Mouse (Mus musculus) spleen, adult 2 months (tissue): ENCODE data around the gene Rtl6. TPM values are rescaled to one million over a fixed set of nuclear protein-coding genes. Genes with fewer than 3 reads are reported as not detected.

Experiments used
- DNase-seq, 2 experiments: peaks; one replicate each; pipeline versions ENCODE4 v3.0.0 to v3.0.0-alpha.2; 2012 to 2021; ENCODE audit warnings: low spot score in 2 of 2, low read depth in 1 of 2
- H3K27ac ChIP-seq: fragments of 200-500 bp; 2 replicates; pipeline ENCODE4 v1.5.1; 2012; ENCODE audit warnings: low read length, inconsistent platforms; ENCODE audit not compliant: insufficient read depth
- H3K27me3 ChIP-seq: fragments of 200-500 bp; 2 replicates; pipeline ENCODE4 v1.6.1; 2012; ENCODE audit warnings: mild to moderate bottlenecking, moderate library complexity, low read length, inconsistent platforms; ENCODE audit not compliant: control insufficient read depth, insufficient read depth
- H3K36me3 ChIP-seq: fragments of 200-500 bp; 2 replicates; pipeline ENCODE4 v1.6.1; 2012; ENCODE audit warnings: mild to moderate bottlenecking, low read length, inconsistent platforms; ENCODE audit not compliant: control insufficient read depth, insufficient read depth
- H3K4me1 ChIP-seq: fragments of 200-500 bp; 2 replicates; pipeline ENCODE4 v1.6.1; 2011; ENCODE audit warnings: inconsistent platforms; ENCODE audit not compliant: control insufficient read depth, insufficient read depth, insufficient read length
- H3K4me3 ChIP-seq: fragments of 200-500 bp; 2 replicates; pipeline ENCODE4 v1.5.1; 2011; ENCODE audit warnings: mild to moderate bottlenecking, inconsistent platforms; ENCODE audit not compliant: insufficient read depth, insufficient read length; ENCODE audit errors: extremely low read depth
- CTCF ChIP-seq: fragments of 200-500 bp; IDR thresholded peaks from 2 replicates; pipeline ENCODE4 v1.5.1; 2011; ENCODE audit warnings: mild to moderate bottlenecking, inconsistent platforms; ENCODE audit not compliant: insufficient read depth, insufficient read length, insufficient replicate concordance; ENCODE audit errors: extremely low read depth
- POLR2A ChIP-seq: fragments of 200-500 bp; IDR thresholded peaks from 2 replicates; pipeline ENCODE4 v1.6.1; 2011; ENCODE audit warnings: low read depth, low read length, inconsistent platforms
- WGBS: fragments of 180-500 bp; shearing (Covaris S2); methylation state at CpG from one replicate; pipeline ENCODE4 v1.1.7; 2018; 5-methylcytosine and 5-hydroxymethylcytosine counted together
- polyA plus RNA-seq: library from polyadenylated mRNA; depleted of rRNA; stranded (reverse); fragments of >200 nt; gene quantifications from 2 replicates; pipeline ENCODE4 v1.2.3, GENCODE M21; 2012

Rtl6 gene
- polyA plus RNA-seq, 1 experiment = 9.0 TPM

DNA sequence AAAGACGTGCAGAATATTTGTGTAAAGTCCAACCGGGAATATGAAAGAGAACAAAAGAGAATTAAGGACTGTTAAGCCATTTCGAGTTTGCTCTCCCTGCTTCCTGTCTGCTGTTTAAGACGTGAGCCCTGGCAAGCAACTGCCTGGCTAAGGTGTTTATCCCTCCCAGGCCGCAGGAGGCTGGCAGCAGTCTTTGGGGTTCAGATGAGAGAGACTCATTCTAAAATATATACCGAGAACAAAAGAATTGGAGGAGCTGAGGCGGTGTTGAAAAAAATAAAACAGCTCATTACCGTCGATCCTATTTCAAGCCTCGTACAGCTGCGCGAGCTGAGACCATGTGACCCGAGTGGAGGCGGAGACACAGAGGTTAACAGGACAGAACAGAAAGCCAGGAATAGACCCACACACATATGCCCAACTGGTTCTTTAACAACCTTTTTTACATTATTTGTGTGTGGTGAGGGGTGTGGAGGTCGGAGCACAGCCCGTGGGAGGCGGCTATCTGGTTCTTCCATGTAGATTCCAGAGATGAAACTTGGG is 9.0 kb upstream of the Rtl6 start:
- 75% methylated on average over 17 of the region's 17 CpGs for WGBS
- Histone ChIP-seq H3K4me1 (peaks cover 6% of the 10 kb centered on the region), H3K4me3 (no peak overlapping the region), H3K27me3 (no peaks in the 10 kb centered on the region), H3K36me3 (no peaks in the 10 kb centered on the region), H3K27ac (no peak overlapping the region)
- DNase-seq = no peak
- TF ChIP-seq POLR2A (no peak), CTCF (no peak)

DNA sequence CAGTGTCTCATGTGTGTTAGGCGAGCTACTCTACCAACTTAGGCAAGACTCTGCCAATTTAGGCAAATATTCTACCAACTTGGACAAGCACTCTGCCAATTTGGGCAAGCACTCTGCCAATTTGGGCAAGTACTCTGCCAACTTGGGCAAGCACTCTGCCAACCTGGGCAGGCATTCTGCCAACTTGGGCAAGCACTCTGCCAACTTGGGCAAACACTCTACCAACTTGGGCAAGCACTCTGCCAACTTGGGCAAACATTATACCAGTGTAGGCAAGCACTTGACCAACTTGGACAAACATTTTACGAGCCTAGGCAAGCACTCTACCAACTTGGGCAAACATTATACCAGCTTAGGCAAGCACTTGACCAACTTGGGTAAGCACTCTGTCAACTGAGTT is 3.9 kb upstream of the Rtl6 start:
- H3K27ac ChIP-seq = no peak overlapping the region
- TF ChIP-seq CTCF = no peak
- no peak for TF ChIP-seq POLR2A
- 83% methylated on average over 2 of the region's 2 CpGs for WGBS
- H3K4me1 ChIP-seq = peaks cover 4% of the 10 kb centered on the region
- H3K36me3 ChIP-seq = no peaks in the 10 kb centered on the region
- H3K4me3 ChIP-seq = no peak overlapping the region
- no peak for DNase-seq
- no peaks in the 10 kb centered on the region for H3K27me3 ChIP-seq

DNA sequence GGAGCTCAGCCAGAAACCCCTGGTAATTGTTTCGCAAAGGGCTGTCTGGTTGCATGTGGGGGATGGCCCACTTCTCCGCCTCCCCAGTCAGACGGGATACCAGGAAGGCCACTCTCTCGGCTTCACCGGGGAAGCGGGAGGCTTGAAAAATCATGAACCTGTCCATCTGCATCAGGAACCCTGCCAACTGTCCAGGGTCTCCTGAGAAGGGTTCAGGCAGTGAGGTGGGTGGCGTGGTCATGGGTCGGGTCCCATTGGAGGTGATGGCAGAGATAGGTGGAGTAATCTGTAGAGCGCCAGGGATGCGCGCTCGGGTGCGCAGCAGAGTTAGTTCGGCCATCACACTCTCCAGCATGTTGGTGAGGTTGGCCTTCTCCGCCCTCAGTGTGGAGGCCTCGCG is 949 bp downstream of the Rtl6 start:
- Histone ChIP-seq H3K4me1 (peaks cover 4% of the 10 kb centered on the region), H3K27me3 (no peaks in the 10 kb centered on the region), H3K36me3 (no peaks in the 10 kb centered on the region; the same call in 1 of the 2 replicates), H3K27ac (no peak overlapping the region), H3K4me3 (peak overlapping the region; percentile 82; the same call in 1 of the 2 replicates)
- no peak for DNase-seq
- no peak for TF ChIP-seq CTCF
- TF ChIP-seq POLR2A = no peak
- WGBS = 96% methylated on average over 17 of the region's 17 CpGs

DNA sequence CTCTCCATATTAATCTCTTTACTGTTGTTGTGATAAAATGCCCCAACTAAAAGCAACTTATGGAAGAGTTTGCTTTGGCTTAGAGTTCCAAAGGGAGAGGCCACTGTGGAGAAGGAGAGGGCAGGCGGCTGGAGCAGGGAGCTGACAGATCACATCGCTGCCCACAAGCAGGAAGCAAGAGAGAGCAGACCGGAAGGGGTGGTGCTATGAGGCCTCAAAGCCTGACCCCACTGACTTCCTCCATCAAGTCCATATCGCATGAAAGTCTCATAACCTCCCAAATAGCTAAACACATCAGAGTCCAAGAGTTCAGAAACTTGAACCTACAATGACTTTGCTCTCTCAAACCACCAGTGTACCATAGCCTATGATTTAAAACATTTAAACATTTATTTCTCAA is 6.6 kb downstream of the Rtl6 start:
- Histone ChIP-seq H3K4me1 (no peaks in the 10 kb centered on the region; the same call in 1 of the 2 replicates), H3K36me3 (no peaks in the 10 kb centered on the region; the same call in 1 of the 2 replicates), H3K27me3 (no peaks in the 10 kb centered on the region), H3K4me3 (no peak overlapping the region), H3K27ac (no peak overlapping the region)
- WGBS = 7% methylated on average over 4 of the region's 4 CpGs
- no peak for DNase-seq
- TF ChIP-seq POLR2A (no peak), CTCF (no peak)

DNA sequence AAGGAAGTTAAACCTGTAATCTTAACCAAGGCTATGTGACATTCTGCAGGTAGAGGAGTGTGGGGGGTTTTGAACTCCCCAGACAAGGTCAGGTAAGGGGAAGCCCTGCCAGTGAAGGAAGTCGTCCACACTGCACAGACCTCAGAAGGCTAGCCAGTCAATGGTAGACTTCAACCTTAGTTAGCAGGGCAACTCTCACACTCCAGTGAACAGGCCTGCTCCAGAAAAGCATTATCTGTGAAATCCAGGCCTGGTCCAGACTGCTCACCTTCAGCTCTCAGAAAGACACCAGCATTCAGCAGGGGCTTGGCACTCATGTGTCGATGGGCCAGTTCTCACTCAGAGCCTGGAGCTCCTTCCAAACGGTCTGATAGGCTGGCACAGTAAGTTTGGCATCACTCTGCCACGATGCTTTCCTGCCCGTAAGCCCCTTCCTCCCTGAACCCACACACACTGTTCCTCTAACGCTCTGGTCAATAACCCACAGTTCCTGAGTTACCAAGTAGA is 8.3 kb downstream of the Rtl6 start:
- H3K27me3 ChIP-seq = no peaks in the 10 kb centered on the region
- no peak overlapping the region for H3K4me3 ChIP-seq
- H3K27ac ChIP-seq = no peak overlapping the region
- DNase-seq = no peak
- H3K4me1 ChIP-seq = no peaks in the 10 kb centered on the region; the same call in 1 of the 2 replicates
- WGBS = 64% methylated on average over 6 of the region's 6 CpGs
- no peak for TF ChIP-seq CTCF
- no peak for TF ChIP-seq POLR2A
- H3K36me3 ChIP-seq = no peaks in the 10 kb centered on the region

DNA sequence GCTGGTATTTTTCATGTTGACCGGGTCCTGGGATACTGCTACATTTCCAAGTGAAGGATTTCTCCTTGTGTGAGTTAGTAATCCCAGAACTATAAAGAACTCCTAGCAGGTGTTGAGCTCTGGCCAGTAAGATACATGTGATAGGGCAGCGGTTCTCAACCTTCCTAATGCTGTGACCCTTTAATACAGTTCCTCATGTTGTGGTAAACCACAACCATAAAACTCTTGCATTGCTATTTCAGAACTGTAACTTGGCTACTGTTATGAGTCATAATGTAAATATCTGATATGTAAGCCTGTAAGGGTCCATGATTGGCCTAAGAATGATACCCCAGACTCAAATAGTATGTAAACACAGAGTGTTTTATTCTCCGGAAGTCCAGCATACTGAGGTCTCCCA is 11.6 kb downstream of the Rtl6 start:
- no peak for TF ChIP-seq CTCF
- TF ChIP-seq POLR2A = no peak
- Histone ChIP-seq H3K27ac (no peak overlapping the region), H3K4me1 (no peaks in the 10 kb centered on the region), H3K36me3 (no peaks in the 10 kb centered on the region), H3K4me3 (no peak overlapping the region), H3K27me3 (no peaks in the 10 kb centered on the region)
- DNase-seq = no peak
- WGBS = 46% methylated on average over 3 of the region's 3 CpGs

DNA sequence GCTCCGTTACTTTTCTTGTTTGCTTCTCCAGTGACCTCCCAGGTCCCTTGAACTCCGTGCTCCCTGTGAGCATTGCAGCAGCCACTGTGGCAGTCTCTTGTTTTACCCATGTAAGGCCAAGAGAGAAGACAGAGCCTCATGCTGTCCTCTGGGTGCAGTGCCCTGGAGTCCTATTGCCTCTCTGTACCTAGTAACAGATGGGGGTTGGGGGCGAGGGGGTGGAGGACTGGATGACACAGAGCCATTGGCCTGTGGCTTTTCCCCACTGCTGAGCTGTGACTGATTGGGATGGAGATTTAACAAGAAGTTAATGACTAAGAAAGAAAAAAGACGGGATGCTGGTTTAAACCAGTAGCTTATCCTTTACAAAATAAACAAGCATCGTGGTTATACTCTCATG is 16.4 kb downstream of the Rtl6 start:
- WGBS = 79% methylated on average over 5 of the region's 5 CpGs
- TF ChIP-seq CTCF (no peak), POLR2A (no peak)

More for the DNA sequence above, 16.4 kb downstream of the Rtl6 start:
- Histone ChIP-seq H3K36me3 (no peaks in the 10 kb centered on the region), H3K4me1 (peaks cover 5% of the 10 kb centered on the region; the same call in 1 of the 2 replicates), H3K27ac (no peak overlapping the region), H3K4me3 (no peak overlapping the region), H3K27me3 (no peaks in the 10 kb centered on the region)
- DNase-seq = no peak
